Mouse (Mus musculus) MN1 (cell line): ENCODE measurements around the gene Prl3b1.

Source experiments
- DNase-seq: peaks from one replicate; pipeline ENCODE4 v3.0.0-alpha.2; 2016; ENCODE audit warnings: low spot score

The Prl3b1 gene

GRCm38 (mm10) chr13:27241547-27241946 lies at the start of gene Prl3b1:
Prl3b1 (plus strand) TSS chr13:27241847.
- no peak for DNase-seq

DNA sequence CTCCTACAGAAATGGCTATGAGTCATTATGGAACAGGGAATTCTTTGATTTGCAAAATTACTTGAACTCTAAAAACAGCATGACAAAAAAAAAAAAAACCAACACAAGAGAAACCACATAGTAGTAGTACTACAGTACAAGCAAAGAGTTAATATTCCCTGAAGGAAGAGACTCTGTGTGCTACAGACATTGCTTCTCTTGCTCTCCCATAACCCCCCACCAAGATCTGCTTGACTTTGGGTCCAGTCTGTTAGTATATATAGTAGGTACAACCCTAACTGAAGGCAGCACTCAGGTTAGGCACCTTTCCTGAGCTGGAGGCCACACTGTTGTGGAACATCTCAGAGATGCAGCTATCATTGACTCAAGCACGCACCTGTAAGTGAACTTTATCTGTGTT lies 45.3 kb upstream of the Prl3b1 start, which contains the start of gene Prl3c1:
Prl3c1 (plus strand) TSS at position 301 of the 400 bp plus-strand sequence.
- DNase-seq = no peak

DNA sequence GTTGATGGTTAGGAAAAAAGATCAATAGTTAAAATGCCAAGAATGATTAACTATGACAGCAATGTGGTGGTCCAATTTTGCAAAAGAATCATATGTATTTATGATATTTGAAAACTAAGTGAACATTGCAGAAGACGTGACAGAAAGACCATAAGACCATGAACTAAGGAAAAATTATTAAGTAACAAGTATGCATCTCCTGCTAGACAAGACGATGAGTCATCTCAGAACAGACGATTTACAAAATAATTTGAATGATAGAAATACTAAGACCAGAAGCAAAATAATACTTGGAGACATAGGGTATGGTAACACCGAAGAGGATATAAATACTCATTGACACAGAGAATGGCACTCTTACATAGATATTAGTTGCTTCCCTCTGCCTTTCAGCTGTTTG lies 17.5 kb downstream of the Prl3b1 start, which contains the start of gene Prl3a1:
Prl3a1 (plus strand) TSS at position 301 of the 400 bp plus-strand sequence.
- DNase-seq = no peak
